Mouse (Mus musculus) ES-Bruce4 (cell line): ENCODE measurements at regions not wholly inside any gene's neighbourhood (a gene's known extent, or its start where the extent isn't known, plus 50 kb on each side); places are given as distances from the start of the nearest gene placed in this dataset.

Experiments
- CTCF ChIP-seq: IDR thresholded peaks from one replicate; pipeline ENCODE4 v1.8.1; 2011; ENCODE audit warnings: low read depth, low read length
- POLR2A ChIP-seq: IDR thresholded peaks from one replicate; pipeline ENCODE4 v1.8.1; 2011; ENCODE audit warnings: low read length; ENCODE audit not compliant: insufficient read depth

GRCm38 (mm10) chr13:37598165-37598775, 179.9 kb upstream of the Rreb1 start:
- TF ChIP-seq CTCF, result no peak
- TF ChIP-seq POLR2A, result no peak
